Mouse (Mus musculus): ENCODE data around the gene Slbp.
A peak's percentile ranks its signal among the peaks of the same experiment; 100 is the strongest.

Slbp gene

DNA sequence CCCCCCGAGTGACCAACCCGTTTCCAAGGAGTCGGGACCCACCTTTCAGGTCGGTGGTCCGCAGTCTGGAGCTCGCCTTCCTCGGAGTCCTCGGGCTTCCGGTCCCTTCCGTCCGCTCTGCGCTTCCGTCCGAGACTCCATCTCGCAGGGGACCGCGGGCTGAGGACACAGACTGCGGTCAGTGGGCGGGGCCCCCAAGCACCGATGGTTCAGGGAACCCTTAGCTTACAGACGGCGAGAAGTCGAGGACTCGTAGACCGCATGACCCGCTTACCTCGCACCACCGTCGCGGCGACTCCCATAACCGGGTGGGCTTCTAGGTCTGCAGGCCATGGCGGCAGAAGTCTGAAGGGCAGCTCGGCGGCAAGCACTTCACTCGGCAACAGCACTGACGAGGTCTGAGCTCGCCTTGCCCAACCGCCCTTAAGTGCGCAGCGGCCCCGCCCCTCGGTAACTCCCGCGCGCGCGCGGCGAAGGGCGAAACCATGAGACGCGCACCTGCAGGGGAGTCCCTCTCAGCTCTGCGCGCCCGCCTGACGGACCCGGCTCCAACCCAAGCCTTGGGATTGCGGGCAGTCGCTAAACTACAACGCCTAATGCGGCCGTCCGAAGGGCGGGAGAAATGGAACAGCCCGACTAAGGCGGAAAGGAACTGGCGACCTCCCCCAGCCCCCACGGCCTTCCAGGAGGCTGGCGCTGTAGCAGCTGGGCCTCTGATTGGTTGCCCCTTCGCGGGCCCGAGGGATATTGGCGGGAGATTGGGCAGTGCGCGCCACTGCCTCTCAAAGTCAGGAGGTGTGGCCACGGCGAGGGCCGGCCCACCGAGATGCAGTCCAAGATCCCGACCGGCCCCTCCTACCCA, at the start of gene Slbp:
Gene Slbp, minus strand, starts transcription at position 654 of the 862 bp plus-strand sequence.
- peak; percentile 98 for DNase-seq (ENCODE audit: low spot score in 2 of 2)

DNA sequence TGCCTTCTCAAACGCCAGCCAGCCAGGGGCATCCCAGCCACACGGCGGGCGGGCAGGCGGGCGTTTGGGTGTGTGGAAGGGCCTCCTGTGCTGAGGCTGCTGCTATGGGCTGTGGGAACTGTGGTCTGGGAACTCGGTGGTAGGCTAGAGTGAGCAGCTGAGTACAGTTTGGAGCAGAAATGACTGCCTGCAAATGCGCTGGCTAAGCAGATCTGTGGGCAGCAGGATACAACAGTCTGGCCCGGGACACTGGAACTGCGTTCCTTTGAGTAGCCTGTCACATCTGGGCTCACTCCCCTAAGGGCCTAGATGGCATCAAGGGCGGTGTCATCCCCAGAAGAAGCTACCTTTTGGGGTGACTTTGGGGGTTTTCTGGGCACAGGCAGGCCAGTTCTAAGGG, 49.5 kb upstream of the Slbp start:
- no peak for DNase-seq (ENCODE audit: low spot score in 2 of 2)

DNA sequence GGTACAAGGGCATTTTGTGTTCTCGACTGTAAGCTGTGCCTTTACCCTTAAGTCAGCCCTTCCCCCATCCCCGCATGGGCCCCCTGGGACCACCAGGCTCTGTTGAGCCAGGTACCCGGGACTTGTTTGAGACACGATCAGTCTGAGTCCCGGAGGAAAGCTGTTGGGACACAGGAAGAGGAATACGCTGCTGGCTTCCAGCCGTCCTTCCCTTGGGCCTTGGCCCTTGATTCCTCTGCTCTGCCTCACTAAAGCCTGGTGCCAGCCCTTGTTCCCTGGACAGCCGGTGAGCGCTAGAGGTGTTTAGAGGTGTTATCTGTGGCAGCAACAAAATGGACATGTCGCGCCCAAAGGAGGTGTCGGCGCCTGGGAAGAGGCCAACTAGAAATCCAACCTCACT, 47.6 kb upstream of the Slbp start:
- no peak for DNase-seq (ENCODE audit: low spot score in 2 of 2)

DNA sequence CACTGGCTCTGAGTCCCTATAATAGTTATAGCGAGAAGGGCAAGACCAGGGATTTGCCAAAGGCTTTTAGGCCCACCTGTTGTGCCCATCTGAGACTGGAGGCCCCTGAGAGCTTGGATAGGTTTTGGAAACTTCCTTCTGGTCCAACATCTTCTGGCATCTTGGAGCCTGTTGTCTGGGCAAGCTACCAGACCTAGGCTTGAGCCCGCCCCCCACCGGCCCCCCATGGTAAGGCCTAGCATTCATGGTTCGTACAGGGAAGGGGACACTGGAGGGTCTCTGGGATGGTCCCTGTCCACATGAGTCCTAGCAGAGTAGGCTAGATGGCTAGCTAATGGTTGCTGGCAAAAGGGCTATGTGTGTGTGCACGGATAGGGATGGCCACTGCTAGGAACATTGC, 46.3 kb upstream of the Slbp start:
- DNase-seq (ENCODE audit: low spot score in 2 of 2), result no peak

DNA sequence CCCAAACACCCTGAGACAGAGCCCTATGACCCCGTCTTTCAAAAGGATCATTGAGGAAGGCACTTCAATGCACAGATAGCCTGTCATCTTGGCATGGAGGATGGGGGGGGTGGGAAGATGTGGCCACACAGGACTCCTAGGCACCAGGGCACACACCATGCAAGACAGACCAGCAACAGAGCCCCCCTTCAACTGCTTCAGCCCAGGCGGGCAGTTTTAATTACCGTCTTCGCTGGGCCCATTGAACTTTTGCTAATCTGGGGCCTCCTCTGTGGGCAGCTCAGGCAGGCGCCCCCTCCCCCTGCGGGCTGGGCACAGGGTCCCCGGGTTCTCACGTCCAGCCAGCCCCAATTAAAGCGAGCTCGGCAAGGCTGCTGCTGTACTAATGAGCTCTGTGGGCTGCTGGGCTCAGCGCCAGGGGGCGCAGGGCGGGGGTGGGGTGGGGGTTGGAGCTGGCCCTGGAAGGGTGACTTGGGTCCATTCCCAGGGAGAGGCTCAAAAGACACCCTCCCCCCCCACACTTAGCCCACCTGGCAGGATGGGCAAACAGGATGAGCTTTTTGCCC, 45.7 kb upstream of the Slbp start:
- peak; percentile 84 to 86 for DNase-seq (ENCODE audit: low spot score in 2 of 2)

DNA sequence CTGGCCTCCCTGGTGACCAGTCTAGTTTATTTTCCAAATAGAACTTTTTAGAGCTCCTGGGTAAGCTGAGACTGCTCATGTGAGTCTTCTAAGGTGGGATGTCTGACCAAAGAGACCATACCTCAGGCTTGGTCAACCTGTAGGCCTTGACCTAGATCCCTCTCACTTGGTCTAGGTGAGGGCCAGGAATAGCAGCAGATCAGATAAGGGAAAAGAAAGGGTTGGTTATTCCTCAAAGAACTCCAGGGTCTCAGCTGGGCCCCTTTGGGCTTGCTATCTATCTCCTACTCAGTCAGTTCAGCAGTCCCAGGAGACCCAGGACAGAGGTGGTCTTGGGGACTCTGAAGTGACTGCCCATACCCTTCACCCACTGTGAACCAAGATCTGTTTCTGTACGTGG, 45.2 kb upstream of the Slbp start:
- no peak for DNase-seq (ENCODE audit: low spot score in 2 of 2)

DNA sequence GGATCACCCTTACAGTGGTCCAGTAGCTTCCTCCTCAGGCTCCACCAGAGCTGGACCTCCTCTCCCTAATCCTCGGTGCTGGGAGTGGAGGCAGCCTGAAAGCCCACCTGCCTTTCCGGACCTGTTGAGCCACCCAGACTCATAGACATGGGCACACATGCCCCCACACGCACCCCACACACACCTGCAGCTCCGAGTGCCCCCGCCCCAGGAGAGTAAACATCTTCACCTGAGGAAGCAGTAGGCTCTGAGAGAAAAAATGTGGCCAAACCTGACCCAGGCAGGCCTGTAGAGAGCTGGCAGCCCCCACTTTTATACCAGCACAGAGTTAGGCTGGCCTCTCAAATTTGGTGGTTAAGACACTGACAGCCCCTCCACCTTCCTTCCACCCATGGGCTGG, 44.1 kb upstream of the Slbp start:
- no peak for DNase-seq (ENCODE audit: low spot score in 2 of 2)

DNA sequence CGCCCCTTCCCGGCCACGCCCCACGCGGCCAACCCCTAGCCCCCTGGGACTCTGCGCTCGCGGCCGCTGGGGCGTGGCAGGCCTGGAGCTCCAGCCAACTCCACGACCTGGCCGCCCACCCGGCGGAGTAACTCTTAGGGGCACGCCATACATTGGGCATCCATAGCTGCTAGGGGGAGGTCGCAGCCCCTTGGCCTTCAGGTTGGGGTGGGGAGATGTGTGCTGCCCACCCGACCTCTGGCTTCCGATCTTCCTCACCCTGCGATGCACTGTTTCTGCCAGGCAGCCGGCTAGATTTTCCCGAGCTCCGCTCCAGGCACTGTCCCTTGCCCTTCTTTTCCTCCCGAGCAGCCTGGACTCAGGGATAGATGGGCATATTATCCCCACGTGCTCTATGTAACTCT, 43.3 kb upstream of the Slbp start:
- no peak for DNase-seq (ENCODE audit: low spot score in 2 of 2)

DNA sequence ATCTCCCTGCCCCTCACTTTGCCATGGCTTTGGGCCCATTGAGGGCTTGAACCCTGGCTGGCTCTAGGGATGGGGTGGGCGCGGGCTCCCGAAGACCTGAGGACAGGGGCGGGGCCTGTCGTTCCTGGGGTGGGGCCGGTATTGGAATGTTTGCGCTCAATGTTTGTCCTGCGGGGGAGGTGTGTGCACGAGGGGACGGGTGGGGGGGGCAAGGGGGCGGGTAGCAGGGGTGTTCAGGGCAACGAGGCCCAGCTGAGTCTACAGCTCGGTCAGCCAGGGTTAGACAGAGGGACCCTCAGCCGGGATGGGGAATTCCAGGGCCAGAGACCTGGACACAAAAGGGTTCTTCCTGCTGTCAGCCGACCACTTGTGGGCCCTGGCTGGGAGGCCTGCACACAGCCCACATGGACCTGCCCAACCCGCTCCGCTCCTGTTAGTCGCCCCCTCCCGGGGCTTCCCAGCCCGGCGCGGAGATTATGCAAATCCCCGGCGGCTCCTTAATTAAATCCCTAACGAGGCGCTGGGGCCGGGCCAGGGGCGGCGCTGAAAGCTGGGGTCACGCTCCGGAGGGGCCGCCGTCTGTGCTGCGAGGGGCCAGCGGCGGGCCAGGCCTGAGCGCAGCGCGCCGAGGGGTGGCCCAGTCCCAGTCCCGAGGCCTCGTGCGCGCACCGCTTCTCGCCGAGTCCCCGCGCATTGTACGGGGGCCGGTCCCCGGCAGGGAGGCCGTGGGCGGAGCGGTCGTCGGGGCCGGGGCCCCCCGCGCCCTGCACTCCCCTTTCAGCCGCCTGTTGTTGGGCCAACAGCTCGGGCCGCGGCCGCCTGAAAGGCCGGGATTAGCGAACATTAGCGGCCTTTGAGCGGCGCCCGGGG, 42.7 kb upstream of the Slbp start:
- DNase-seq (ENCODE audit: low spot score in 2 of 2), result peak; percentile 78 to 82

DNA sequence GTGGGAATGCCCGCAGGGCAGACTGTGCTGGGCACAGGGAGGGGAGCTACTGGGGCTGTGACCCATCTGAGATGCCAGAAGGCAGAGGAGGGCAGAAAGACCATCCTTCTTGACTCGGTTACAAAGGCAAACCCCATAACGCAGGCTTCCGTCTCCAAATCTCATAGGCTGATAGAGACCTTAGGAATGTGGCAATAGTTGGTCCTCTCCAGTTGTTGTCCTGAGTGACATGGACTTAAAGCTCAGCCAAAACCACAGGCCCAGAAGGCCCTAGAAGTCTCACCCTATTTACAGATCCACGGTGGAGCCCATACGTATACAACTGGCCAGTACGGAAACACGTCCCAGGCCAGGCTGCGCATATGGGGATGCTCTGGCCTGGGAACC, 42.1 kb upstream of the Slbp start:
- DNase-seq (ENCODE audit: low spot score in 2 of 2), result no peak

DNA sequence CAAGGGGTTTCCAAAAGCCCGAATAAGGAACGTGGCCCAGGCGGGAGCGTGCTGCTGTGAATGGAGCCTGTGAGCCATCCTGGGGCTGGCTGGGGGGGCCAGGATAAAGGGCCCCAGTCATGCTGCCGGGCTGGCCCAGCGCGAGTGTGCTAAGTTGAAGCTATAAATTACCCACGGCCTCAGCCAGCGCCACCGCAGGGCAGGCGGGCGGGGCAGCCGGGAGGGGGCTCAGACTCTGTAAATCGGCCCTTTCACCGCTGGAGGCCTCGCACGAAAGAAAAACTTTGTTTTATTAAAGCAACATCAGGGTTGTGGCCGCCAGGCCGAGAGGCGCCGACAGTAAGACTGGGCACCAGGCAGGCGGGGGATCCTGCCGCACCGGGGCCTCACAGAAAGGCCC, 40.0 kb upstream of the Slbp start:
- DNase-seq (ENCODE audit: low spot score in 2 of 2), result peak in 1 of 2 experiments; percentile 31

DNA sequence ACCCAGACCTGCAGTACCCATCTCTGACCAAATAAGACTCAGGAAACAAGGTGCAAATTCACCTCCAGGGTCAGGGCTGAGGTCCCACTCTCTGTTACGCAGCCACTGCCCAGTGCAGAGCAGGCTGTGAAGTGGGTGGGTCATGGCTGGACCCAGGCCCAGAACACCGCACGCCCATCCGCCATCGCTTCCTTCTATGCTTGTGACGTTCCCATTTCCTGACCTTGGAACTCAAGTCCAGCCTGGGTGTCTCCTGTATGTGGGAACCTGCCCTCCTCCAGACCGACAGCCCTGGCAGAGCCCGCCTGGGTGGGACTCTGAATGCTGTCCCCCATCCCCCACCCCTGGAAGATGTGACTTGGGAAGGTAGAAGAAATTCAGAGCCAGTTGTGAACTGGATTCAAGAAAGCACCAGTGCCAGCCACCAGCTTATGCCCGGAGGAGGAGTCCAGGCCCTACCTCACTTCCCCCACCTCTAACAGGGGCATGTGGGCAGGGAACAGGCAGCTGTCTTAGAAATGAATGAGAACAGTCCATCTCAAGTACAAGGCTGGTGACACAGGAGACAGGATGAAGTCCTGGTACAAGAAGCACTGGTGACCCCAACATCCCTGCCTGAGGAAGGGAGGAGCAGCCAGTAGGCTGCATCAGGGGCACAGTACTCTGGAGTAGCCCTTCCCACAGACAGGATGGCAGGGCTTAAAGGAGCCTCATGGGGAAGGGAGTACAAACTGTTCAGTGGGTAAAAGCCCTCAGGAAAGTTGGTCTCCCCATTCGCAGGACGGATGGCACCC, 37.7 kb upstream of the Slbp start:
- DNase-seq (ENCODE audit: low spot score in 2 of 2), result no peak

DNA sequence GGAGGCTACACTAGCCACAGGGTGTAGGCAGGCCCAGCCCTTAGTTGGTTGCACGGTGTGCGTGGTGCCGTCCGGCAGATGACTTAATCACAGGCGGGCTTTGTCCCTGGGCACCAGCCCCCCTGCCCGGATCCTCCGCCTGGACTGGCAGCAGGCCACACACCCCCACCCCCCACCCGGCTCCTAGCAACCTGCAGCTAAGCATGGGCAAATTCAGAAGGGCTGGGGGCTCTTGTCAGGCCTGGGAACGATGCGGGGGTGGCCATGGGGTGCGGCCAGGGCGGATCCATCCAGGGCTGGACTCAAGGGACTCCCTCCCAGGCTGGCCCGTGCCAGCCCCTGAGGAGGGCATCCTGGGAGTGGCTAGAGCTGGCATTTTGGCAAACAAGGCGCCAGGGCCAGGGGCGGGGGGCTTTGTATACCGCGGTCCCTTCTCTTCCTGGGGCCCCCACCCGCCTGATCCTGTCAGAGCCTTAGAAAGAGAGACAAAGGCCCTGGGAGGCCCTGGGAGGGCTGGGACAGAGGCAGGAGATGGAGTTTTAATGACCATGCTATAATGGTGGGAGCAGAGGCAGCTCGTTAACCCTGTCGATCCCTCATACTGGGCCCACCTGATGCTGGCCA, 37.0 kb upstream of the Slbp start:
- DNase-seq (ENCODE audit: low spot score in 2 of 2), result peak; percentile 64 to 67

DNA sequence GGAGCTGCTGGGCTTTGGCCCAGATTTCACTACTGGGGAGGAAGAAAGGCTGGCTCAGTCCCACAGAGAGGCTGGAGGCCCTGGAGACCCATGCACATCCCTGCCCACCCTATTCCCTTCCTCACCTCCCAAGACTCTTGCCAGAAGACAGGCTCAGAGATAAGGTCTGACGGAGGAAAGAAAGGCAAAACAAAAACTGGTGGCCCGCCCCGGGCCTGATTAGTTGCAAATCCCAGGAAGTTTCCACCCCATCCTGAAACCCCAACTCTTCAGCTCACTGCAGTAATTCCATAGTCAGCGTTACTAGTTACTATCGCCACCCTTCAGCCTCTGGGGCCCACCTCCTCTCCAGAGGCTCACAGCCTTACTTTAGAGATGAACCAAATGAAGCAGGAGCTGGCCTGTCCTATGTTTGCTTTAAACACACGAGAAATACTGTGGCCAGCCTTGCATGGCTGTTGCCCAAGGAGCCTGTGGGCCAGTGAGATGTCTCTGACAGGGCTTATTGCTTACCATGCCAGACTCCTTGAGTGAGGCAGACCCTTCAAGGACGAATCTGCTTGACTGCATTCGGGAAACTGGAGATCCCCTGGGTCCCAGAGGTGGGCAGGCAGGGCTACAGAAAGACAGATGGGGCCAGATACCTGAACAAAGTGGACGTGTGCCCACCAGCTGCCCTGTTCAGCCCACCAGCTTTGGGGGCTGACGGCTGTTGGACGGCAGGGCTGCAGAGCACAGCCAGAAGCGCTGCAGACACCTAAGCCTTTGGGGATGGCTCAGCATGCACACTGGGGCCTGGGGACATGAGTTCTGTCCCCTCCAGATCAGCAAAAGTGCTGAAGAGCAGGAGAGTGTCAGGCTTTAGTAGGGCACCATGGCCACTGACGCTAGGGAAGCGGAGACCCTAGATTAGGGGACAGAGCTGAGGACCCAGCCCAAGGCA, 36.2 kb upstream of the Slbp start:
- DNase-seq (ENCODE audit: low spot score in 2 of 2), result no peak

DNA sequence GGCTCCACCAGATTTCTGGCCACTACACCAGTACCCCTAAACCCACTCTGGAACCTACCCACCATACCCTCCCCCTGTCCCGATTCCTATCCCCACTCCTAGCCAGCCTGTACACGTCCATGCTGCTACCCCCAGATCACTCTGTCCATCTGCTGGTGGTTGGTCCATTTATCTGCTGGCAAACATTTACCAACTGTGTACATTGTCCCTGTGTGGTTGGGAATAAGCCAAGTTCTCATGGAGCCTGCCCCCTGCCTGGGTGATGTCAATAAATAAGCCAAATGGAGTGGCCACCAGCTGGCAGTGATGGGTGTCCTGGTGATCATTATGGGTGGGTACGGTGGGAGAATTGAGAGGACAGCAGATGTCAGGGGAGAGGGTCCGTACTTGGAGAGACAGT, 34.8 kb upstream of the Slbp start:
- DNase-seq (ENCODE audit: low spot score in 2 of 2), result no peak

DNA sequence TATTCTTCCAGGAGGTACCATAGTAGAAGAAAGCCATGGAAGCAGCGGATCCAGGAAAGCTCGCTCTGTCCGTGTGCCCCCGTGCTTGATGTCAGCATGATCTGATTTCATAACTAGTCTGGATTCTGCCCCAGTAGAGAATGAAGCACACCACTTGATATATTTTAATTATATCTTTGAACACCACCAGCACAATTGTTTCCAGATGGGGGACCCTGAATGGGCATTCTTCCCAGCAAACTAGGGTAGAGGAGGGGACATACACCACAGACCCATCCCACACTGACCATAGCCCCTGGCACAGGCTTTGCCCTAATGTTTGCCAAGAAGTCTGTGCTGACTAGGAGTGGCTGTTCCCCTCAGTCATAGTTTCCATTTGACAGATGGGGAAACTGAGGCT, 32.6 kb upstream of the Slbp start:
- DNase-seq (ENCODE audit: low spot score in 2 of 2), result no peak

DNA sequence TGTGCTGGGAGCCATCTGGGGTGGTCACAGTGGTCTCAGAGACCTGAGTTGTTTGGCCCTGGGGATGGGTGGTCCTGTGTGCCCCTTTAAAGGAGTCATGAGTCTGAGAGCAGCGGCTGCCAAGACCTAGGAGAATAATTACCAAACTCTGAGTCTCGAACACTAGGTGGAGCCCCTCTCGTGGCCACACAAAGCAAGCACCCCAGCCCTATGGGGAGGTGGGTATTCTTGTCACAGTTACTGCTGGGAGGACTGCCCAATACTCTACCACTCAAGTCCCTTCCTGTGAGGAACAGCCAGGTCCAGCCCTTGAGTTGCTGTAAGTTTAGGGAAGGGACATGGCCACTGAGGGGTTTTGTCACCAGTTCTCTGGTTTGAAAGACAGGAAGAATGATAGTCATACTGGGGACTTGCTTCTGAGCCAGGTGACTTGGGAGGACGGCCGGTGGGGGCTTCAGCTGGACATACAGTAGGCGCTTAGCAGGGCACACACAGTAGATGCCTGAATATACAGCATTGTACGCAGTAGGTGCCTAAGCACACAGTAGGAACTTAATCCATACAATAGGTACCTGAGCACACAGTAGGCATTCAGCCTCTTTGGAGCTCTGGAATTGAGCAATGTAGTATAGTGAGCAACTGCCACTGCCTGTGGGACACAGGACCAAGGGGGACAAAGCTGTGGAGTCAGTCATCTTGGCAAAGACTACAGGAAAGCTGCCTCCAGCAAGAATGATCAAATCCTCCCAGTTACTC, 31.7 kb upstream of the Slbp start:
- peak; percentile 65 to 73 for DNase-seq (ENCODE audit: low spot score in 2 of 2)

DNA sequence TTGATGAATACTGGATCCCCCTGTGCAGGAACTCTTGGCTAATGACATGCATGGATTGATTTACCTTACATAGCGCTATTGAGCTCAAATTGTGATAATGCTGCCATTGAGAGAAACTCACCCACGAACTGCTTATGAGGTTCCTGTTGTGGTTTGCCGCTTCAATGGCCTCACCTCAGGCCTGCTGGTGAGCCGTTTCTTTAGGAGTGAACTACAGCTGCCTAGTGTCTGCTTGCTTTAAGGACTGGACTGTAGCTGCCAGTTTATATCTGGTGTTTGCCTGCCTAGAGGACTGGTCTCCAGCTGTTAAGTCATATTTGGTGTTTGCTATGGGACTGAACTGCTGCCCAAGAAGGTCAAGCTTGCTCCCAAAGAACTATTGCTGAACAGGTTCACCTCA, 30.6 kb upstream of the Slbp start:
- no peak for DNase-seq (ENCODE audit: low spot score in 2 of 2)

DNA sequence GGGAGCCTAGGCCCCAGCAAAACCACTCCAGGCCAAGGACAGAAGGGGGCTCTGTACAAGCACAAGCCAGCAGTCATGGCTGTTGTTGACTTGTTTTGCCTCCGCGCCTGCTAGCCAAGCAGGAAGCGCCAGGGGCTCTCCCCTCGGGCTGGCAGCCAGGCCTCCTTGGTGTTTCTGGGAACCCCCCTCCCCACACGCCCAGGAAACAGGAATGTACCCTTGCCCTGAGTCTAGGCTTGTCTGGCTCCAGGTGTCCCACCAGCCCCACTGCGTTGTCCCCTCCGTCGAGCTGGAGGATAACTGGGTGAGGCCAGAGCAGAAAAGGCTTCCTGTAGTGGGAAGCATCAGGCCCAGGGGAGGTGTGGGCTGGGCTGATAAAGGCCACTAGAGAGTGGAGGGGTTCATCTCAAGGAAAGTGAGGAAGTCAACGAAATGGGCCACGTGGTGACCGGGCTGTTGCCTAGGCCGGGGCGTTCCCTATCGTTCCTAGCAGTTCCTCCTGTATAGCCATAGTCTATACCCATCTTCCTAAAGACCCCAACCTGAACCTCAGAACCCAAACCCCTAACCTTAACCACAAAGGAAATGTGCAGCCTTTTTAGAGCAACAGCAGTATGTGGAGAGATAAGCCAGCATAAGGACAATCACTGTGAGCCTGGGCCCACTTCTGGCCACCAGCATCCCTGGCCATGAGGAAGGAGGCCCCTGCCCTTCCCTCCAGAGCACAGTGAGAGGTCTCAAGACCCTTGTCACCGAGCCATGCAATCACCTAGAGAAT, 29.4 kb upstream of the Slbp start:
- DNase-seq (ENCODE audit: low spot score in 2 of 2), result no peak
